Mouse (Mus musculus): ENCODE results near the gene Tspan6. TPM values are rescaled to one million over a fixed set of nuclear protein-coding genes. Genes with fewer than 3 reads are reported as not detected.

The Tspan6 gene
- total RNA-seq, 2 experiments from 2014 or later = 17.1 TPM

Other genes with a start within 250 kb of the Tspan6 start
- gene Pcdh19, start 209.4 kb downstream of the Tspan6 start, total RNA-seq (2021) = 10 to 100 TPM; 38.8 to 45.7 TPM
- gene Tnmd, start 47.4 kb downstream of the Tspan6 start, total RNA-seq (2021) = under 1 TPM; 0.25 to 0.44 TPM
- 1 to 10 TPM in 1 of 2 experiments, under 1 TPM in 1; 0.69 to 1.3 TPM for gene Srpx2, start 10.0 kb upstream of the Tspan6 start, total RNA-seq (2021)
- under 1 TPM; 0.43 to 0.48 TPM for gene Sytl4, start 83.4 kb upstream of the Tspan6 start, total RNA-seq (2021)
- gene Cstf2, start 160.8 kb upstream of the Tspan6 start, total RNA-seq (2021) = 100 to 1,000 TPM; 121 to 131 TPM

All from left cerebral cortex, postnatal 25 days (tissue).